Mouse (Mus musculus) adrenal gland, adult 8-10 months (tissue): ENCODE data around the gene Foxg1. TPM values are rescaled to one million over a fixed set of nuclear protein-coding genes. Genes with fewer than 3 reads are reported as not detected.

Experiments used
- DNase-seq: peaks from one replicate; pipeline ENCODE4 v3.0.0; 2022
- total RNA-seq, 4 experiments: library from RNA; stranded (reverse); gene quantifications; 2 replicates each; pipeline ENCODE4 v1.2.4; 2022

Foxg1 gene
- not detected for total RNA-seq

DNA sequence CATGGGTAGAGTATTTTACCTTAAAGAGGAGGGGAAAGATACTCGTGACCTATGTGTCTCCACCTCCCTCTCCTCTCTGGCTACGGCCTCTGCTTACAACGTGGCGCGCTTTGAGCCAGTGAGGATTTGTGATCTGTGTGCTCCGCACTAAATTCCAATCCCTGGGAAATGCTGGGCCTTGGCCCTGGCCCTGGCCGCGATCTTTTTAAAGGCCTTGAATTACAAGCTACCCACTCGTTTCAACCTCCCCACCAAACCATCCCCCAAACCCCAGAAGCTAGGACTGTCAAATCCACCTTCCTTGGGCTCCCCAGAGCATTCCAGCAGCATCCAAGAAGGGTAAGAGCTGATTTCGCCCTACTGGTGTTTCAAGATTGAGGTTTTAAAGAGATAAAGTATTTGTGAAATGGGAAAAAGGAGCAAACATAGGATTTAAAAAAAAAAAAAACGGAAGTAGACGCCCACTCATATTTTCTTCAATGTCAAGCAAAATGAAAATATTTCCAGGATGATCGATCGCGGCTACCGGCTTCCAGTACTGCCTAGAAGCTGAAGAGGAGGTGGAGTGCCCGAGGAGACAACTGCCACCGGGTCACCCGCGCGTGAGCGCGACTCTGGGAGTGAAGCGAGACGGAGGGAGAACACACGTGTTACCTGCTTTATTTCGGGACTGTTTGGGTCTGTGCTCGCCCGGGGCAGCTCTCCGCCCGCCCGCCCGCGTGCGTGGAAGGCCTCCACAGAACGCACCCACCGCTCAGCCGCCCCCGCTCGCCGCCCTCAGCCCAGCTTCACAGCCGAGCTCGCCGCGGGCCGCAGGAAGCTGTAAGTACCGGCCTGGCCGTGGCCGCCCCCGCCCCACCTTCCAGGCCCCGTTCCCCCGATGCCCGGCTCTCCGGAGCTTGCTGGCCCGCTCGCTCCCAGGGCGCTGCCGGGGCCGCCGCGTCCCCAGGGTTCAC, at the start of gene Foxg1:
Gene Foxg1 (plus strand): TSS at position 96 of the 956 bp plus-strand sequence.
- no peak for DNase-seq

DNA sequence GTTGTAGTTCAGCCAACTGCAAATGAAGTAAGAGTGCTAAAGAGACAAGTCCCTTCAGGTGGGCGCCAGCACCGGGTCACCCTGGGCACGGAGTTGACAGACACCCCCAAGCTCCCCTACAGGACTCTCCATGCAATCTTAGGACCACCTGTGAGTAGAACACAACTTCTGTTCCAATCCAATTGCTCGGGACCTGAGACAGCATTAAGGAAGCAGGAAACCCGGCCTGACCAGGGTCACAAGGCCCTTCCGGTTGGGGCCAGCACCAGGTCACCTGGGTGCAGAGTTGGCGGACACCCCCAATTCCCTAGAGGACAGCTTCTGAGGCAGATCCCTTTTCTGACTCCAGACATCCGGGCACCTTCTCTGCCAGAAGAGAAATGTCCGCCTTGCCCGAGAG, 32.8 kb upstream of the Foxg1 start:
- no peak for DNase-seq

DNA sequence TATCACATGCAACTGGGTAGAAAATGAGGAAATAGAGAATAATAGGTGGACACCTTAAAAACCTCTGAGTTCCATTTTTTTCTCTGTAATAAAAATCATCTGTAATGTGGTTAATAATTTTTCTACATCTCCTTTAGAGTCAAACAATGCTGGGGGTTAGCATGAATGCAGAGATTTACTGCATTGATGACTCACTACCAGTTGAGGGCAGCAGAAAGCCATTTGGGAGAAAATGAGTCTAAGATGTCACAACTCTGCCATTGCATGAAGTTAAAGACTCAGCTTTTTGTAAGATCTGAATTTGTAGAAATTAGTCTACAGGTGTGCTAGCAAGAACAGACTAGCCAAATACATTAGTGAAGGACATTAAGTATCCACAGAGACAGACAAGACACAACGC, 13.5 kb upstream of the Foxg1 start:
- DNase-seq: no peak

DNA sequence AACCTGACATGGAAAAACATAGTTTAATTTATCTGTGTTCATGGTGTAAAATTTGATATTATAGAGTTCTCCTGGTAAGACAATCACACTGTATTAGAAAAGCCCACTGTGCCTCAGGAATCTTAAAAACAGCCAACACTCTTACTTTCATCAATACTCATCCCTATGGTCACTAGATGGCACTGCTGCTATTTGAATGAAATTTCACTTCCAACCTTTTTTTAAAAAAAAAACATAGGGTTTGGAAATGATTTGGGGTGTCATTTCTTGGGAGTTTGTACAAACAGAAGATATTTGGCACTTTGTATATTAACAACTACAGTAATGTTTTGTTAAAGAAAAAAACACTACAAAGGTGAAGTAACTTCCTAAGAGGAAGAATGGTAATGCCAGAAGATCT, 10.3 kb upstream of the Foxg1 start:
- DNase-seq: no peak

DNA sequence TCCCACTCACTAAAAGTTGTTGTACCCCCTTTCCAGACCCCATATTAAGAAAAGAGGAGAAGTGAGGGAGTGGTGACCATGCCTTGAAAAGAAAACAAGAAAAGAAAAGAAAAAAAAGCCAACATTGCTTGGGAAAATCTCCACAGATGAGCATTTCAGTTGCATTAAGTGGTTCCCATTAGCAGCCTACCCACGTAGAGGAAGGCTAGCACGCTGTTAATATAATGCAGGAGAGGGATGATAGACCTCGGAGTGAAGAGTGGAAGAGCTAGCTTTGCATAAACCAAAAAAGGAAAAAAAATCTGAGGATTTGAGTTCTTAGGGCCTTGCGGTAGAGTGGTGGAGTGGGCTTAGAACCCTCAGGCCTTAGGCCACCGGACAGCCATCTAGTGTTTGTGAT, 9.3 kb upstream of the Foxg1 start:
- DNase-seq: no peak

DNA sequence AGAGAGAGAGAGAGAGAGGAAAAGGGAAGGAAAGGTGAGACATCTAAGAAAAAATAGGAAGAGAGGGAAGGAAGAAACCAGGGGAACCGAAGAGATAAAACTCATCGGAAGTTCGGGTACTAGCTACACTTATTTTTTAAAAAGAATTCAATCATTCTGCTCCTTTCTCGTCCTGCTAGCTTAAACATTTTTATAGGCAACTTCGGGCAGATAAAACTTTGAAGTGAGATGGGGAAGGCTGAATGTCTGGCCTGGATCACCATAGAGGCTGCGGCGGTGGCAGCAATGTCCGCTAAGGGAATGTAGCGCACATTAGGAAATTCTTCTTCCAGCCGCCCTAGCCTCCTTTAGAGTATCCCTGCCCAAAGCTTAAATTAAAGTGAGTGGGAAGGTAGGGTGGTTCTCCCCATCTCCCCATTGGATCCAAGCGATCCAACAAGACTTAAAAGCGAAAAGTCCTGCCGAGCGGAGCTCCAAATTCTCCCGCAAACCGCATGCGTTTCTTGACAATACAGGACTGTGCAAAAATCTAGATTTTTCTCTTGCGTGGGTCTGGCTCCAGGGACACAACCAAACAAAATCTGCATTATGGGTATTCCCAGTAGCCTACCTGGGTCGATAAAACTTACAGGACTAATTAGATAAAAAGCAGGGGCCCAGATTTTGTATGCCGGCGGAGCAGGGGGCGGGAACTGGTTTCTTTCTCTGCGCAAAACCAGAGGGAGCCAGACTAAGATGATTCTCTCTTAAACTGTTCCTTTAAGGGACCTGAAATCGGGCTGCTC, 8.4 kb upstream of the Foxg1 start:
- no peak for DNase-seq

DNA sequence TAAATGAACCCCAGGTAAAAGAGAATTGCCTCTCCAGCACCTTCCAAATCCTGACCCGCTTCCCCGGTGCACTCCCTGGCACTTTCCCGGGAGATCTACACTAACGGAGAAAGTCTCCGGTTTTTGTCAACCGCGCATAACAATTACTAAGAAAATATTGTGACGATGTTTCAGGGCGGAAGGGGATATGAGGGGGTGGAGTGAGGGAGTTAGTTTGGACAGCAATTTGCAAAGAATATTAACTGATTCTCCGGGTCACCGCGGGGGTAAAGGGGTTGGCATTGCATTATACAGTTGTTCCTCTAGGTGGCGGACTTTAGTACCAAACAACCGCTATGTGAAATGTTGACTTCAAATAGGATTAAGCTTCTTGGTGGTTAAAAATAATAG, 7.9 kb upstream of the Foxg1 start:
- DNase-seq: no peak

DNA sequence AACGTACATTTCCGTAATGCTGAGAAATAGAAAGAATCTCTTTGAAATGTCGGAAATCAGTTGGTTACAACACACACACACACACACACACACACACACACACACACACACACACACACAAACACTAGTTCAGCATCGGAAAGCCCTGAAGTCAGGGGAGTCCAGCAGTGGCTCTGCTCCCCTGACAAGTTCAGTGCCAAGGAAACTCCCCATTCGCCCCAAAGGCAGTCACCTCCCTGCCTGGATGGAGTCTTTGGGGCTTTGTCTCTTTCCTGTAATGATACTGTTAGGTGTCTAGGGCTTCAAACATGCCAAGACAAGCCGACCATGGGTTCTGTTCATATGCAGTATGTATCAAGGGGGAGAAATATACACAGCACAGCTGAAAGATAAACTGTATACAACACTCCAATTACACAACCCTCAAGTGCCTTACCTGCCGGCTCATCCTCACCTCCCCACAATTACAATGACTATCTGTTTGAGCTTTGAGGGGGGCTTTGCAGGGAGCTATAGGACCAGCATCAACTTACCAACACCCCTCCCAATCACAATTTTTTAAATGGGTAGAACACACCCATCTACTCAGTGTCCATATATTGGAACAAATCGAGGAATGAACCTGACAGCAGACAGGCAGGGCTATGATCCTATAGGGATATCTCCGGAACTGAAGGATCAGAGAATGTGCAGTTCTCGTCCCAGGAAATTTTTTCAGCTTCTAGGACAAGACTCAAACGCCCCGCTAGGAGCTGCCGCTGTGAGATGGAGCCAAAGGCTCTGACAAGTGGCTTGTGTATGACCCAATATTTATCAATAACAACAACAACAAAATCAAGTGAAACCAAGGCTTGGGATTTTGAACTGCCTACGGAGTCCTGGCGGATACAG, 6.8 kb upstream of the Foxg1 start:
- DNase-seq: no peak

DNA sequence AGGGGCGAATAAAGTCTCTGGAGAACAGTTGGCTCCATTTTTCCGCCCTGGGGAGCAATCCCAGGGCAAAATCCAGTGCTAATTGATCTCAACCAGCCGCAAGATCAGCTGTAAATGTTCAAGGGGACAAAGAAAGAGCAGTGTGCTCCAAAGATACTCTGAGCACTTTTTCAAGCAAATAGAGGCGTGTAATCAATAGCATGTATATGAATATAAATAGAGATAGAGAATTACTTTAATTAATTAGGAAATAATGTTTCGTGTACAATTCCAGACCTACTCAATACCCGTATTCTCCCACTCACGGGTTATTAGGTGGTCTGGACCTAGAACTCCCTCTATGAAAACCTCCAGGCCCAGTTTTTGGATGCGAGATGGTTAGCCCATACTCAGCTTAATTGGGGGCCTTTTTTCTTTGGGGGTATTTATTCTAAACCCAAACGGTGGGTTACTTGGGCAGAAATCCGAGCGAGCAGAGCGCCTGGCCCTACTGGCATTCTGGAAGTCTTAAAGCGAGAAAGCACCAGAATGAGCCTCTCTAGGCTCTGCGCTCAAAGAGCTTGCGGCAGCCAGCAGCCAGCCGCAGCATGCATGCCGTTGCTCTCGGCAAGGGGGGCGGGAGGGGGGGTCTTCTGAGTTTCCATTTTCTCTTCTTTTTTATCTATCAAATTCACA, 6.0 kb upstream of the Foxg1 start:
- DNase-seq: no peak

DNA sequence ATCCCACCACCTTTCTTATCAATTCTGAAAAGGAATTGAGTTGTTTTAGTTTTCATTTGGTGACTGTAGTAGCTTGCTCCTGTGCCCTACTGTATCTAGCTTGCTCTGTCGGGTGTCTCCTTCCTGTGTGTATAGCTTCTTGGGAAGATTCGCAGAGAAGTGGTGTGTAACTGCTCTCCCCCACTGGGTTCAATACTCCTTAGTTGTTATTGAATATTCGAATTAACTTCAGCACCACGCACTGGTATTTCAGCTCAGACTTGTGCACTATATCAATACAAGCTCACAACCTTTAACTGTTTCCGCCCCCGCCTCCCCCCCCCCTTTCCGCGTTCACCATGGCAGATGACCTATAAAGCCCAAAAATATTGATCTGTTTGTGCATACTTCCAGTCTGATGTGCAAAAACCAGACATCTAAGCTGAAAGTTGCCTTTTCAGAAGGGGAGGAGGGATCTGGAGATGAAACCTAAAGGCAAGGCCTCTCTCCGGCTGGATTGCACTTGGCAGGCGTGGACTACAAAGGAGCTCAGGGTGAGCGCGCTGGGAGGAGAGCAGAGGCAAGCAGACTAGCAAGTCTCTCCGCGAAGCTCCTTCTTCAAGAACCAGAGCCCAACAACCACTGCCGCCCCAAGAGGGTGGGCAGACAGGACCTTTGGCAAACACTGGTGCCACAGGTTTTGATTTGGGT, 5.0 kb upstream of the Foxg1 start:
- no peak for DNase-seq

DNA sequence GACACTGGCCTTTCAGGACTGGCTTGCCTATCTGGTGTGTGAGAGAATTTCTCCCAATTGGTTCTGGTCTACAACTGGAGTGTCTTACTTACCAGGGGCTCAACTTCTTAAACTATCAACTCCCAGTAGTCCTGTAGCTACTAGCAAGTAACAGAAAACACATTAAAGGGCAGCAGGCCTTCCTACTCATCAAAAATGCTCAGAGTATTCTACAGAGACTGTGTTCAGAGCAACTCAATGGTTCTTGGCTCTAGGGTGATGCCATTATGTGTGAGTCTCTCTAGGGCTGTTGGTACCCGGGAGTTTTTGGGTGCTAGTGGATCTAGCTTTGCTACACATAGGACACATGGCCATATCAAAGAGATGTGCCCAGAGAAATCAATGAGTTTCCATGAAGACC, 3.5 kb upstream of the Foxg1 start:
- no peak for DNase-seq

DNA sequence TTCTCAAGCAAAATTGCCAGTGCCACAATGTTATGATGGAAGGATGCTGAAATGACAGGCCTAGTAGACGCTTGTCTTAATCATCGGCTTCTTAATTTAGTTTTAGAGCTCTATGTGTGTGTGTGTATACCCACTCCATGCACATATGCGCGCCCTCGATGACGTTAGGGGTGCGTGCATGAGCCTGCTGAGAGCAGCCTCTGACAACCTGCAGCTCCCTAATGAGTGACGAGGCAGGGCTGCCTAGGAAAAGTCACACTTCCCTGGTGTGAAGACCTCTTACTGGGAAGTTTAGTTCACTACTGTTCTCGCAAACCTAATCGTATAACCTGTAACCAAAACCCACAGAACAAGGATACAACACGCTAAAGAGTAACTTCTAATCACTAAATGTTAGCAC, 3.0 kb upstream of the Foxg1 start:
- DNase-seq: no peak

DNA sequence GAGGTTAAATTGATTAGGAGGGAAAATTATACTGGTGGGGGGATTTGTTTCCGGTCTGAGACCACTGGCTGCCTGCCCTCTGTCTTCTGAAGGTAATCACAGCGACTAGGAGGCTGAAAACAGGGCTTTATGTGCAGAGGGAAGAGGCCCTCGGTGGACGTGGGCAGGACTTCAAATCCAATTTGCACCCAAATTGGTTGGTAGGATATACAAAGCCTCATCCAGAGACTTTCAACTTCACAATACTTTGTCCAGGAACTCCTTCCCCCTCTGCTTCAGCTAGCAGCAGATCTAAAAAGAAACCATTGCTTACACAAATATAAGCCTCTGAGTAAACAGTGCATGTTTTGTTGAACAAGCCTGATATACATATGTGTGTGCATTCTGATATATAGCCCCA, 2.0 kb upstream of the Foxg1 start:
- DNase-seq: no peak

DNA sequence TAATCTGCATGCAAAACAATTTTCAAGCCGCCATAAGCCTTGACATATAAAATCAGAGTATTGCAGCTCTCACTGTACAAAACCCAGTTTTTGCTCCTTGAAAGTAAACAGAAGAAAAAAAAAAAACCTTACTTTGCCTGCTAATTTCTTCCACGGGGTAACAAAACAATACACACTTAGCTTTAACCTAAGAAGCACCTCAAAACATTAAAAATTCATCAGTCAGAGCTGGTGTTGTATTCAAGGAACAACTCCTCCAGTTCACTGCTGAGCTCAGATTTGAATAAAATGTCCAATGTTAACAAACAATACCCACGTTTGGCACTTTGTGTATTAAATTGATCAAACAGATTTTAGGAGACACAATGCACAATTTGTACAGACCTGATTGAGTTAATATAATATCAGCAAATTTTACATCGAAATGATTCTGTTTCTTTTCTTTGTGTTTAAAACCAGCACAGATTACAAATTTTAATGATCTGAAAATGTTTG, 1.4 kb upstream of the Foxg1 start:
- no peak for DNase-seq

DNA sequence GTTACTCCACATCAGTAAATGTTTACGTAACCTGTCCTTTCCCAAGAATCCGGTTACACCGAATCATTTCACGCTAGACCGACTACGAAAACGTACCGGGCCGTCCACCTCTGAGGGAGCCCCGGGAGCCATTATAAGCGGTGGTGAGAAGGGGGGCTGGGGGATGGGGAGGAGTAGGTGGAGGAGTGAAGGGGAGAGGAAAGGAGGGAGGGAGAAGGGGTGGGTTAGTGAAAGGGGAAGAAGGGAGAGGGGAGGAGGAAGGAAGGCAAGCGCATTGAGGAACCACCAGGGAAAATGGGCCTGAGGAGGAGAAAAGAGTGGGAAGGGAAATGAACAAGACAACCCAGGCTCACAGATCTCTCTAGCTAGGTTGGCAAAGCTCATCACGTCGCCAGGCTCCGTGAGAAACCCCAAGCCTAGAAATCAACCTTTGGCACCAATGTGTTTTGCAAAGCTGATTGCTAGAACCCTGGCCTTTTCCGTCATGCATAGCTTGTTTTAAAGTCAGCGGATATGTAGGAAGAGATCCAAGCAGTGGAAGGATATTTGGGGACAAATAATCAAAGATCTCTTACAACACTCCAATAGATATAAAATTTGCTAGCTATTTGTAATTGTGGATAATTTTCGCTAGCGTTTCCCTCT, 617 bp upstream of the Foxg1 start:
- no peak for DNase-seq

DNA sequence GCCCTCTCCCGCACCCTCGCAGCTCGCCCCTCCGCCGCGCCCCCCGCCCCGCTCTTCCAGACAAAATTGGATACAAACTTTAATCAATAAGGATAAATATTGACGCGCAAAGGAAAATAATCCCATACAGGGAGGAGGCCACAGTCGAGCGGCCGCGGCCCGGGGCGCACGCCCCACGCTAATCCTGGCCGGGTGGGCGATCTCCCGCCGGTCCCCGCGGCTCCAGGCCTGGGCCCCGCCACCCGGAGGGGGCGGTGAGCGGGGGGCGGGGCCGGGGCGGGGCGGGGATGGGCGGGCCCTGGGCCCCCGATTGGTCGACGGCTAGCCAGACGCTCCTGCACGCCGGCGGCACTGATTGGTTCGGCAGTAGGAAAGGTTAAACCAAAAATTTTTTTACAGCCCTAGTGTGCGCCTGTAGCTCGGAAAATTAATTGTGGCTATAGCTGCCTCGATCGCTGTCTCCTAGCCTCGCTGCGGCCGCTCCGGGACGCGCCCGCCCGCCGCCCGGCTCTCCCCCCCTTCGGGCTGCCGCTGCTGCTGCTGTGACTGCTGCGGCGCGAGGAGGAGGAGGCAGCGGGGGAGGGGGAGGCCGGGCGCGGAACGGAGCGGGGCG, 1.2 kb downstream of the Foxg1 start:
- no peak for DNase-seq

DNA sequence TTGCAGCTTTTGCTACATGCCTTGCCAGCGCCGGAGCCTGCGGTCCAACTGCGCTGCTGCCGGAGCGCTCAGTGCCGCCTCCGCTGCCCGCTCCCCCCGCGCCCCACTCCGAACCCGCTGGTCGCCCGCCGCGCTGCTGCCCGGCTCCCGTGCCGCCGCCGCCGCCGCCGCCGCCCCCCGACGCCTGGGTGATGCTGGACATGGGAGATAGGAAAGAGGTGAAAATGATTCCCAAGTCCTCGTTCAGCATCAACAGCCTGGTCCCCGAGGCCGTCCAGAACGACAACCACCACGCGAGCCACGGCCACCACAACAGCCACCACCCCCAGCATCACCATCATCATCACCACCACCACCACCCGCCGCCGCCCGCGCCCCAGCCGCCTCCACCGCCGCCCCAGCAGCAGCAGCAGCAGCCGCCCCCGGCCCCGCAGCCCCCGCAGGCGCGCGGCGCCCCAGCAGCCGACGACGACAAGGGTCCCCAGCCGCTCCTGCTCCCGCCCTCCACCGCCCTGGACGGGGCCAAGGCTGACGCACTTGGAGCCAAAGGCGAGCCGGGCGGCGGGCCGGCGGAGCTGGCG, 1.9 kb downstream of the Foxg1 start:
- no peak for DNase-seq

DNA sequence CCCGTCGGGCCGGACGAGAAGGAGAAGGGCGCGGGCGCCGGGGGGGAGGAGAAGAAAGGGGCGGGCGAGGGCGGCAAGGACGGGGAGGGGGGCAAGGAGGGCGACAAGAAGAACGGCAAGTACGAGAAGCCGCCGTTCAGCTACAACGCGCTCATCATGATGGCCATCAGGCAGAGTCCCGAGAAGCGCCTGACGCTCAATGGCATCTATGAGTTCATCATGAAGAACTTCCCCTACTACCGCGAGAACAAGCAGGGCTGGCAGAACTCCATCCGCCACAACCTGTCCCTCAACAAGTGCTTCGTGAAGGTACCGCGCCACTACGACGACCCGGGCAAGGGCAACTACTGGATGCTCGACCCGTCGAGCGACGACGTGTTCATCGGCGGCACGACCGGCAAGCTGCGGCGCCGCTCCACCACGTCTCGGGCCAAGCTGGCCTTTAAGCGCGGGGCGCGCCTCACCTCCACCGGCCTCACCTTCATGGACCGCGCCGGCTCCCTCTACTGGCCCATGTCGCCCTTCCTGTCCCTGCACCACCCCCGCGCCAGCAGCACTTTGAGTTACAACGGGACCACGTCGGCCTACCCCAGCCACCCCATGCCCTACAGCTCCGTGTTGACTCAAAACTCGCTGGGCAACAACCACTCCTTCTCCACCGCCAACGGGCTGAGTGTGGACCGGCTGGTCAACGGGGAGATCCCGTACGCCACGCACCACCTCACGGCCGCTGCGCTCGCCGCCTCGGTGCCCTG, 2.6 kb downstream of the Foxg1 start, which contains the start of gene Gm43517:
Gene Gm43517 (plus strand): TSS at position 299 of the 755 bp plus-strand sequence.
- DNase-seq: no peak

DNA sequence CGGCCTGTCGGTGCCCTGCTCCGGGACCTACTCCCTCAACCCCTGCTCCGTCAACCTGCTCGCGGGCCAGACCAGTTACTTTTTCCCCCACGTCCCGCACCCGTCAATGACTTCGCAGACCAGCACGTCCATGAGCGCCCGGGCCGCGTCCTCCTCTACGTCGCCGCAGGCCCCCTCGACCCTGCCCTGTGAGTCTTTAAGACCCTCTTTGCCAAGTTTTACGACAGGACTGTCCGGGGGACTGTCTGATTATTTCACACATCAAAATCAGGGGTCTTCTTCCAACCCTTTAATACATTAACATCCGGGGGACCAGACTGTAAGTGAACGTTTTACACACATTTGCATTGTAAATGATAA, 3.2 kb downstream of the Foxg1 start:
- DNase-seq: no peak
